Mouse (Mus musculus) kidney, adult 11 months (tissue): ENCODE results near the gene Pkd1l3.
A peak's percentile ranks its signal among the peaks of the same experiment; 100 is the strongest.

Source experiments
- DNase-seq: peaks from one replicate; pipeline ENCODE4 v3.0.0; 2022

Pkd1l3 gene

DNA sequence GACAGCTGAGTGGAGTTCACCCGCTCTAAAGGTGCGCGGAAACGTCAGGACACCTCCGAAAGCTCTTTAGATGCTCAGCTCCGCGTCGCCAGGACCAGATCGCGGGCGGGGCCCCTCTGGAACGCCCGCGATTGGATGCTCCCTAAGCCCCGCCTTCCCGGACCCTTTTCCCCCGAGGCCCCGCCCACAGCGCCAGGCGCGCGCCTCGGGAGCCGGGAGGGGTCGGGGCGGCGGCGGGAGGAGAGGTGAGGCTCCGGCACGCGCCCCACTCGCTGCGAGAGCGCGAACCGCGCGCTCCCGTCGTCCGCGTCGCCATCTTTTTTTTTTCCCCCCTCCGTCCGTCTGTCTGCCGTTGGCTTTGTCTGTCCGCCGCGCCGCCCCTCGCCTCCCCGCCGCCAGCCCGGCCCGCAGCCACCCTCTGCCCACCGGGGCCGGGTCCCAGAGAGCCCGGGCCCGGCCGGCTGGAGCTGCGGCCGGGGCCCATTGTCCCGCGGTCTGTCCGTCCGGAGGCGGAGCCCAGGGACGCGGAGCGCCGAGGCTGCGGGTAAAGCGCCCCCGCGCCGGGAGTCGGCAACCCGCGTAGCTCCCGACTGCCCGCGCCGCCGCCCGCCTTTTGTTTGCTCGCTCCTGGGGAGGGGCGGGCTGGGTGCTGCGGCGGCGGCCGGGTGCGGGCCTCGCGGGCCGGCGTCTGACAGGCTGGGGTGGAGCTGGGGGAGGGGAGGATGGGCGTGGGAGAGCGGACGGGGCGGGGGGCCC, 91.2 kb downstream of the Pkd1l3 start, which contains the start of gene Zfp821:
TSS of gene Zfp821 (plus strand) at position 227 of the 756 bp plus-strand sequence.
- peak; percentile 92 for DNase-seq

DNA sequence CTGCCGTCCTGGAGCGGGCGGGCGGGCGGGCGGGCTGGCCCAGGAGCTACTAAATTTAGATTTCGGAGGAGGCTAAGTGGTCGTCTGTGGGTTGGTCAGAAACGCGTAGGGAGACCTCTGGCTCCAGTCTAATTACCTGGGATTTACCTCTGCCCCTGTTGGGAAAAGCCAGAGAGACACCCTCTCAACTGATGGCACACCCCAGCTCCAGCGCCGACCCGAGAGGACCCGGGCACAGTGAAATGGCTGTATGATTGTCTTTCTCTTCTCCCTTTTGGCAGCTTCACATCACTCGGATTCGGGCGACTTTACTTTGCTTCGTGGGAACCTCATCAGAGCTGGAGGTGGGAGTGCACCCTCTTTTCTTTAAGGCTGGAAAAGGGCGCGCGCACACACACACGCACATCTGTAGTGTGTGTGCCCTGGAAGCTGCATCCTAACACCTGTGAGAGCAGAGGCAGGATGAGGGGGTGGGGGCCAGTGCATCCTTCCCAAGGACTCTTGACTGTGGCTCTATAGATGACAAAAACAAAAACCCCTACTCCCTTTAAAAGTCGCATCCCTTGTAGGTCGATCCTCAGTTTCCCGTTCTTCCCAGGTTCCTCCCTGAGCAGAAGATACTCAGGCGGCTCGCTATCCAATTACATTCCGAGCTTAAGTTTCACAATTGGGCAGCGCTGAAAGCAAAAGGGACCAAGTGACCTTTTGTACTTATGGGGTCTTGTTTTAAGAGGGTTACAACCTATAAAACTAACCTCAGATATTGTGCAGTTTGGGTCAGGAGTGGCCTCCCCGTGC, 92.0 kb downstream of the Pkd1l3 start:
- peak; percentile 33 for DNase-seq

DNA sequence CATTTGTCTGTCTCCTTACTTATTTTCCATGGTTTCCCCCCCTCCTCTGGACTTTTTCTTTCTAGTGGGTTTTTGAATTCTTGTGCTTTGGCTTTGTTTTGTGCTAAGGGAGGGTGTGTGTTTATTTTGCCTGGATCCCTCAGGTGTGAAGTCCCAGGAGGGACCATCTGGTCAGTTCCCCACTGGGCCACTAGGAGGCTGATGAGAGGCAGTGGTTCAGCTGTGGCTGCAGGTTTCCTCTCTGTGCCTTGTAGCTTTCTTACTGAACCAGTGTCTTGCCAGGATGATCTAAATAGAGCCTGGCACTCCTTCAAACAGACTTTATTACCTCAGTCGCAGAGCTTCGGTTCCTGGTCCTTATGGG, 92.5 kb downstream of the Pkd1l3 start:
- DNase-seq: peak; percentile 81

DNA sequence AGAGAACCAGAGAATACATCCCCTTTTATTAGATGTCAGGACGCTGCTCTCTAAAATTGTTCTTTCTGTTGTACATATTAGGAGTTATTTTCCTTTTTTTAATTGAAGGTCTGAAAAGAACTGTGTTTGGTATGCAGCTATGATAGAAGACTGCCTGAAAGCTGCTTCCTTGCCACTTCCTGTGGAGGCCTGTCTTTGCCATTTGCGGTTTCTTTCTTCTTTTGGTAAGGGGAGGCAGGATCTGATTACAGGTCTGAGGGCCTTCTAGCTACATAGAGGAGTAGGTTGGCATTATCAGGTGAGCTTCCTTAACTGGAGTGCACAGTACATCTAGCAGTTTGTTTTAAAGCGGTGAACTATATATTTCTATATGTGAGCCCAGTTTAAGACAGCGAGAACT, 93.6 kb downstream of the Pkd1l3 start:
- DNase-seq: no peak

DNA sequence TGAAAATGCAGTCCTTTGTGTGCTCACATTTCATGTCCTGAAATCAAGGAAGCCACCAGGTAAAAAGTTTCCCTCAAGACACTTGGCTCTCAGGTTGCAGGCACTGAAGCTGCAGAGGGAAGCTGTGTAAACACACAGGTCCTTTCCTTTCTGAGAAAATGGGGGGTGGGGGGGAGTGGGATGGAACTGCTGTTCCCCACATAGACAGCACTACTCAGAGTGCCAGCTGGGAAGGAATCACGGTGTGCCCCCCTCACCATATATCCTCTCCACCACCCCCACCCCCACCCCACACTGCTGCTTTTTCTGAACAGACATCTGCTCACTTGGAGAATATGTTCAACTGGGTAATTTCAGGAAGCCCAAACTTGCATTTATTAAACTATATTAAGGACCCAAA, 98.2 kb downstream of the Pkd1l3 start:
- no peak for DNase-seq

DNA sequence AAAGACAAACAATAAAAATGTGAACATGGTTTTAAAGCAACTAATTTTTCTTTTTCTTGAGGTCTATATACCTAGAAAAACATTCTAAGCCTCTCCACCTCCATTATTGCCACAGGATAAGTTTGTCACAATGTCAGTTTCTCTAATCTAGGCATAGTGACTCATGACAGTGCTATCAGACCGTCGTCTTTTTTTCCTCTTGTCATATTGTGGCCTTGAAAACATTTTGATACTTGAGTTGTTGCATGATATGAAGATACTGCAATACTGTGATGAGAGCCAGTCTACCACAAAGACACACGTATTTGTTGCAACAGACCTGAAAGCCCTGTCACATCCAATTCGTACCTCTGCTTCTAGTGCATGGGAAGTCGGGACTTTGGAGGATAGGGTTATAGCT, 100.6 kb downstream of the Pkd1l3 start:
- no peak for DNase-seq
